Mouse (Mus musculus): ENCODE data around the gene Nsl1. TPM values are rescaled to one million over a fixed set of nuclear protein-coding genes. Genes with fewer than 3 reads are reported as not detected.

Nsl1 gene
- polyA plus RNA-seq, 1 experiment from 2014 or later, result 9.9 TPM

- no peak overlapping the region for H3K27ac ChIP-seq
- peak overlapping the region; percentile 64 for H3K4me3 ChIP-seq
- 43% methylated on average over 14 of the region's 14 CpGs for WGBS
- peaks cover 21% of the 10 kb centered on the region for H3K4me1 ChIP-seq (replicated peaks)
- peak overlapping the region; percentile 98 for H3K4me2 ChIP-seq
- no peaks in the 10 kb centered on the region for H3K36me3 ChIP-seq
- no peak overlapping the region for H3K9ac ChIP-seq
- peaks cover 13% of the 10 kb centered on the region for H3K27me3 ChIP-seq
- no peak; the same call in 1 of the 2 replicates for ATAC-seq (replicated peaks; ENCODE audit: insufficient number of reproducible peaks, insufficient read depth, low FRiP score, low read depth)
- H3K9me3 ChIP-seq (replicated peaks), result no peaks in the 10 kb centered on the region
Observed at GRCm38 (mm10) chr1:191096871-191097681, 34.3 kb downstream of the Nsl1 start.

GRCm38 (mm10) chr1:191097802-191098747 lies 35.3 kb downstream of the Nsl1 start, which contains the start of gene Batf3:
Batf3 (plus strand) TSS chr1:191097847.
- WGBS, result under 1% methylated on average over 86 of the region's 95 CpGs
- no peak within 1 kb of the TSS for H3K27ac ChIP-seq

DNA sequence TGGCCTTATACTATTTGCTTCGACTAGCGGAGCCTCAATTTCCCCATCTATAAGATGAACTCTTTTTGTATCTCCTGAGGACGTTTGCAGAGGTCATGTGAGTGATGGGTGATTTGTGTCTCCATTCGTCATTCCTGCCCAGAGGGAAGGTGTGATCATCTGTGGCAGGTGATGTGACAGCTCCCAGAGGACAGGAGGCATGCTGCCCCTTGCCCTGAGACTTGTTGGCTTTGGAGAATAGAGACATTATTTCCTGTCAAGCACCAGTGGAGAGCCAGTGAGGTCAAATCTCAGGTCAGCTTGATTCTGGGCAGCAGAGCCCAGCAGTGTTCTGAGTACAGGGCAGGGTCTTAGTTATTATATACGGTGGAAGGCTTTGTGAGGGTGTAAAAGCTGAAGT lies 36.3 kb downstream of the Nsl1 start:
- no peaks in the 10 kb centered on the region for H3K36me3 ChIP-seq
- no peak overlapping the region for H3K27ac ChIP-seq
- no peak for ATAC-seq (replicated peaks; ENCODE audit: insufficient number of reproducible peaks, insufficient read depth, low FRiP score, low read depth)
- WGBS, result 42% methylated on average over 5 of the region's 5 CpGs
- H3K9me3 ChIP-seq (replicated peaks), result no peaks in the 10 kb centered on the region
- H3K4me1 ChIP-seq (replicated peaks), result peaks cover 19% of the 10 kb centered on the region
- peak overlapping the region; percentile 98 for H3K4me2 ChIP-seq
- peaks cover 13% of the 10 kb centered on the region for H3K27me3 ChIP-seq
- H3K9ac ChIP-seq, result no peak overlapping the region
- peak overlapping the region; percentile 64; the same call in 1 of the 2 replicates for H3K4me3 ChIP-seq

More at GRCm38 (mm10) chr1:191097802-191098747, 35.3 kb downstream of the Nsl1 start, which contains the start of gene Batf3:
- Histone ChIP-seq H3K9me3 (replicated peaks) (no peaks in the 10 kb centered on the region), H3K4me2 (peak within 1 kb of the TSS; percentile 98), H3K9ac (peak within 1 kb of the TSS; percentile 58), H3K4me3 (peak within 1 kb of the TSS; percentile 64), H3K27me3 (peaks cover 13% of the 10 kb centered on the region), H3K4me1 (replicated peaks) (peaks cover 19% of the 10 kb centered on the region), H3K36me3 (no peaks in the 10 kb centered on the region)
- peak; percentile 40 for ATAC-seq (replicated peaks; ENCODE audit: insufficient number of reproducible peaks, insufficient read depth, low FRiP score, low read depth)

GRCm38 (mm10) chr1:191099772-191100291 lies 37.0 kb downstream of the Nsl1 start:
- ATAC-seq (replicated peaks; ENCODE audit: insufficient number of reproducible peaks, insufficient read depth, low FRiP score, low read depth), result no peak
- Histone ChIP-seq H3K4me3 (no peak overlapping the region), H3K36me3 (no peaks in the 10 kb centered on the region), H3K9me3 (replicated peaks) (no peaks in the 10 kb centered on the region), H3K27me3 (peaks cover 13% of the 10 kb centered on the region), H3K4me2 (no peak overlapping the region), H3K4me1 (replicated peaks) (peaks cover 19% of the 10 kb centered on the region), H3K27ac (no peak overlapping the region), H3K9ac (no peak overlapping the region)
- WGBS, result 76% methylated on average over 5 of the region's 5 CpGs

DNA sequence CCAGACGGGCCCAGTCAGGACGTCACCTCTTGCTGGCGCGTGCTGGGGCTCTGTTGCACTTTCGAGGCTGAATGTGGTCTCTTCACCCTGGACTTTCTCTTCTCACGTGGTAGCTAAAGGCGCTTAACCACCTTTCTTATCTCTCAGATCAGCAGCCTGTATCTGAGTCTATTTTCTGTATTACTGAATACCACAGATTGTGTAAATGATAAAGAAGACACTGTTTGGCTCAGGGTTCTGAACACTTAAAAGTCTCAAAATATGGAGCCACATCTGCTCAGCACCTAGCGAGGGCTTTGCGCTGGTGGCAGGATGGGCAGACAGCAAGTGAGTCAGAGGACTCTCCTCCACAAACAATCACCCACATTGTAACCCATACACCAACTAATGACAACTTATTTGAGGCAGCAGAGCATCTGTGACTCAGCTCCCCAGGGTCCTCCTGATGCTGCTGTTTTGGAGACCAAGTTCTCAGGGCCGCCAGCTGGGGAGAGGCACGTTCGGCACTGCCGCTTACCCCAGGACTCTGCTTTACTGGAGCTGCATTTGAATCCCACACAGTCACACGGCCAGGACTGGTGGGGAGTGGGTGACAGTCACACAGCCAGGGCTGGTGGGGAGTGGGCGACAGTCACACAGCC lies 40.0 kb downstream of the Nsl1 start:
- Histone ChIP-seq H3K27me3 (peaks cover 13% of the 10 kb centered on the region), H3K4me2 (no peak overlapping the region), H3K36me3 (no peaks in the 10 kb centered on the region), H3K4me3 (no peak overlapping the region), H3K4me1 (replicated peaks) (peaks cover 10% of the 10 kb centered on the region), H3K27ac (no peak overlapping the region), H3K9me3 (replicated peaks) (no peaks in the 10 kb centered on the region), H3K9ac (no peak overlapping the region)
- no peak for ATAC-seq (replicated peaks; ENCODE audit: insufficient number of reproducible peaks, insufficient read depth, low FRiP score, low read depth)
- 78% methylated on average over 15 of the region's 15 CpGs for WGBS

DNA sequence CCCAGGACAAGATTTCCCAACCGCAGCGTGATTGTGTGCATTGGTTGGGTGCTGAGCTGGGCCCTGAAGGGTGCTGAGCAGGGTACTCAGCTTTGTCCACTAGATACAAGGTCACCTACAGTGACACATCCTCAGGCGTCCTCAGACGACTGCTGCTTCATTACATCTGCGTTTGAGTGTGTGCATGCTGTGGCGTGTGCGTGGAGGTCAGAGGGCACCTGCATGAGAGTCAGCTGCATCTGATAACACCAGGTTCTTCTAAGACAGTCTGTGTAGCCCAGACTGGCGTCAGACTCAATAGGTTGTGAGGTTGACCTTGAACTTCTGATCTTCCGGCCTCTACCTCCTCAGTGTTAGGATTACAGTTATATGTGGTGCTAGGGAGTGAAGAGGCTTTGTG lies 42.4 kb downstream of the Nsl1 start:
- ATAC-seq (replicated peaks; ENCODE audit: insufficient number of reproducible peaks, insufficient read depth, low FRiP score, low read depth), result no peak
- no peak overlapping the region for H3K27ac ChIP-seq
- H3K9me3 ChIP-seq (replicated peaks), result no peaks in the 10 kb centered on the region
- no peak overlapping the region for H3K4me2 ChIP-seq
- no peaks in the 10 kb centered on the region for H3K4me1 ChIP-seq (replicated peaks)
- no peak overlapping the region for H3K4me3 ChIP-seq
- H3K9ac ChIP-seq, result no peak overlapping the region
- H3K27me3 ChIP-seq, result no peaks in the 10 kb centered on the region
- WGBS, result 76% methylated on average over 9 of the region's 9 CpGs
- no peaks in the 10 kb centered on the region for H3K36me3 ChIP-seq

- 48% methylated on average over 10 of the region's 10 CpGs for WGBS
Observed at GRCm38 (mm10) chr1:191107306-191107705, 44.5 kb downstream of the Nsl1 start.

GRCm38 (mm10) chr1:191109907-191110306 lies 47.1 kb downstream of the Nsl1 start:
- no peak overlapping the region for H3K4me2 ChIP-seq
- no peak overlapping the region for H3K27ac ChIP-seq
- H3K36me3 ChIP-seq, result no peaks in the 10 kb centered on the region
- H3K9ac ChIP-seq, result no peak overlapping the region
- H3K4me1 ChIP-seq (replicated peaks), result peaks cover 7% of the 10 kb centered on the region; the same call in 1 of the 2 replicates
- no peaks in the 10 kb centered on the region for H3K27me3 ChIP-seq
- ATAC-seq (replicated peaks; ENCODE audit: insufficient number of reproducible peaks, insufficient read depth, low FRiP score, low read depth), result no peak
- H3K4me3 ChIP-seq, result no peak overlapping the region
- WGBS, result 87% methylated on average over 9 of the region's 9 CpGs
- no peaks in the 10 kb centered on the region for H3K9me3 ChIP-seq (replicated peaks)

More at GRCm38 (mm10) chr1:191107306-191107705, 44.5 kb downstream of the Nsl1 start:
- H3K4me2 ChIP-seq, result no peak overlapping the region
- no peak for ATAC-seq (replicated peaks; ENCODE audit: insufficient number of reproducible peaks, insufficient read depth, low FRiP score, low read depth)
- H3K36me3 ChIP-seq, result no peaks in the 10 kb centered on the region
- no peaks in the 10 kb centered on the region for H3K9me3 ChIP-seq (replicated peaks)
- H3K4me1 ChIP-seq (replicated peaks), result peaks cover 5% of the 10 kb centered on the region; the same call in 1 of the 2 replicates
- no peak overlapping the region for H3K4me3 ChIP-seq
- H3K27ac ChIP-seq, result no peak overlapping the region
- no peaks in the 10 kb centered on the region for H3K27me3 ChIP-seq
- no peak overlapping the region for H3K9ac ChIP-seq

DNA sequence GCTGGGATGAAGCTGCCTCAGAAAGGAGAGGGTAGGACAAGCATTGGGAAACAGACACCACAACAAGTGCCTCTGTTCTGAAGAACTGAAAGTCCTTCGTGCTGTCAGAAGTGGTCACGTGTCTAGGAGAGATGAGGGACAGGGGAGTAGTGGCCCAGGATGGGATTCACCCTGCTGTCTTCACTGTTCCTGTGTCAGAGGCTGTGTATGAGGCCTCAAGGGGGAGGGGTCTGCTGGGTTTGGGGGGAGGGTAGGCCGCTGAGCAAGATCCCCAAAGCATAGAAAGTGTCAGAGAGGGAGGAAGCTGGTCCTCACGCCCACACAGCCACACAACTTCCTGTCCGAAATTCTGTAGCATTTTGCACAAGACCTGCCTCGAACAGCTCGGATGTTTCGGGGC lies 48.3 kb downstream of the Nsl1 start:
- Histone ChIP-seq H3K36me3 (no peaks in the 10 kb centered on the region), H3K4me2 (no peak overlapping the region), H3K9ac (no peak overlapping the region), H3K4me3 (no peak overlapping the region), H3K4me1 (replicated peaks) (peaks cover 14% of the 10 kb centered on the region; the same call in 1 of the 2 replicates), H3K9me3 (replicated peaks) (no peaks in the 10 kb centered on the region), H3K27ac (peak overlapping the region; percentile 7; the same call in 1 of the 2 replicates), H3K27me3 (no peaks in the 10 kb centered on the region)
- 40% methylated on average over 8 of the region's 8 CpGs for WGBS
- ATAC-seq (replicated peaks; ENCODE audit: insufficient number of reproducible peaks, insufficient read depth, low FRiP score, low read depth), result 0 out of 2 replicates have a peak, but pooled peaks have one; percentile 31

GRCm38 (mm10) chr1:191114868-191115267 lies 52.1 kb downstream of the Nsl1 start:
- no peak for ATAC-seq (replicated peaks; ENCODE audit: insufficient number of reproducible peaks, insufficient read depth, low FRiP score, low read depth)
- no peaks in the 10 kb centered on the region for H3K36me3 ChIP-seq
- H3K27me3 ChIP-seq, result no peaks in the 10 kb centered on the region
- H3K9me3 ChIP-seq (replicated peaks), result no peaks in the 10 kb centered on the region
- no peak overlapping the region for H3K4me3 ChIP-seq
- no peak overlapping the region for H3K4me2 ChIP-seq
- no peak overlapping the region for H3K27ac ChIP-seq
- WGBS, result 62% methylated on average over 7 of the region's 7 CpGs
- peaks cover 14% of the 10 kb centered on the region; the same call in 1 of the 2 replicates for H3K4me1 ChIP-seq (replicated peaks)
- H3K9ac ChIP-seq, result no peak overlapping the region
